Mouse (Mus musculus) midbrain, postnatal 0 days (tissue): ENCODE data around the gene Il10rb. TPM values are rescaled to one million over a fixed set of nuclear protein-coding genes. Genes with fewer than 3 reads are reported as not detected.

Experiments used
- ATAC-seq: fragments of 200-750 bp; cut with Nextera tagmentation; 2 replicates; pipeline ENCODE4 v1.8.0; 2017; ENCODE audit warnings: moderate number of reproducible peaks, mild to moderate bottlenecking, moderate TSS enrichment, moderate library complexity; ENCODE audit not compliant: low FRiP score
- DNase-seq: peaks from one replicate; pipeline ENCODE4 v3.0.0-alpha.2; 2015; ENCODE audit warnings: low spot score
- H3K27ac ChIP-seq: fragments of 300-500 bp; sonication (generic); 2 replicates; pipeline ENCODE4 v1.5.1; 2014; ENCODE audit warnings: low read depth, mild to moderate bottlenecking, low read length, mixed read lengths
- H3K27me3 ChIP-seq: fragments of 300-500 bp; sonication (generic); 2 replicates; pipeline ENCODE4 v1.6.1; 2014; ENCODE audit warnings: low read length, control low read depth, mixed read lengths; ENCODE audit not compliant: insufficient read depth
- H3K36me3 ChIP-seq: fragments of 300-500 bp; sonication (generic); 2 replicates; pipeline ENCODE4 v1.6.1; 2014; ENCODE audit warnings: low read length, control low read depth, mixed read lengths; ENCODE audit not compliant: insufficient read depth
- H3K4me1 ChIP-seq: fragments of 300-500 bp; sonication (generic); 2 replicates; pipeline ENCODE4 v1.6.1; 2014; ENCODE audit warnings: mild to moderate bottlenecking, control low read depth, antibody characterized with exemption, low read length, mixed read lengths; ENCODE audit not compliant: insufficient read depth
- H3K4me2 ChIP-seq: fragments of 300-500 bp; sonication (generic); 2 replicates; pipeline ENCODE4 v1.6.1; 2014; ENCODE audit warnings: low read depth, mild to moderate bottlenecking, low read length, mixed read lengths; ENCODE audit not compliant: poor library complexity, severe bottlenecking
- H3K4me3 ChIP-seq: fragments of 300-500 bp; sonication (generic); 2 replicates; pipeline ENCODE4 v1.5.1; 2014; ENCODE audit warnings: low read depth, mild to moderate bottlenecking, low read length, moderate library complexity
- H3K9ac ChIP-seq: fragments of 300-500 bp; sonication (generic); replicated peaks from 2 replicates; pipeline ENCODE4 v1.6.1; 2014; ENCODE audit warnings: mild to moderate bottlenecking, low read length, moderate library complexity, mixed read lengths; ENCODE audit not compliant: poor library complexity, severe bottlenecking
- H3K9me3 ChIP-seq: fragments of 300-500 bp; sonication (generic); 2 replicates; pipeline ENCODE4 v1.6.1; 2016; ENCODE audit warnings: low read length, control low read depth
- CTCF ChIP-seq: IDR thresholded peaks from 2 replicates; pipeline ENCODE4 v1.5.1; 2016; ENCODE audit warnings: antibody characterized with exemption, mild to moderate bottlenecking
- WGBS: fragments of 180-500 bp; shearing (Covaris S2); extraction: QIAGEN DNeasy Blood & Tissue Kit; methylation state at CpG from one replicate; pipeline ENCODE4 v1.1.7; 2014; 5-methylcytosine and 5-hydroxymethylcytosine counted together
- polyA plus RNA-seq: library from polyadenylated mRNA; unstranded; fragments of >200 nt; fragmentation: Nextera tagmentation; extraction: Ambion mirVana; gene quantifications from 2 replicates; pipeline ENCODE4 v1.2.1, GENCODE M21; 2015
- total RNA-seq: library from RNA; depleted of rRNA; stranded (reverse); fragments of >200 nt; gene quantifications from 2 replicates; pipeline ENCODE4 v1.2.3, GENCODE M21; 2014

Il10rb gene
- total and polyA plus RNA-seq, 2 experiments from 2014 or later, result 5.5 to 10.5 TPM

- ATAC-seq (no peak), DNase-seq (no peak)
- Histone ChIP-seq H3K4me3 (no peak overlapping the region), H3K27ac (no peak overlapping the region), H3K36me3 (no peaks in the 10 kb centered on the region), H3K27me3 (no peaks in the 10 kb centered on the region), H3K4me1 (no peaks in the 10 kb centered on the region), H3K9ac (no peak overlapping the region), H3K9me3 (no peaks in the 10 kb centered on the region), H3K4me2 (no peak overlapping the region)
- TF ChIP-seq CTCF, result no peak
- WGBS, result 84% methylated on average over 6 of the region's 6 CpGs
Observed at GRCm38 (mm10) chr16:91452363-91452896, 46.5 kb downstream of the Il10rb start.

- no peak for DNase-seq
- H3K4me1 ChIP-seq, result no peaks in the 10 kb centered on the region
- 63% methylated on average over 4 of the region's 4 CpGs for WGBS
- H3K9me3 ChIP-seq, result no peaks in the 10 kb centered on the region
- no peak for TF ChIP-seq CTCF
- no peak for ATAC-seq
- no peak overlapping the region for H3K4me2 ChIP-seq
- H3K27me3 ChIP-seq, result no peaks in the 10 kb centered on the region
- no peaks in the 10 kb centered on the region for H3K36me3 ChIP-seq
- no peak overlapping the region for H3K4me3 ChIP-seq
- H3K27ac ChIP-seq, result no peak overlapping the region
- no peak overlapping the region for H3K9ac ChIP-seq
Observed at GRCm38 (mm10) chr16:91455868-91456267, 49.9 kb downstream of the Il10rb start.

GRCm38 (mm10) chr16:91458301-91458746, 52.4 kb downstream of the Il10rb start:
- TF ChIP-seq CTCF, result no peak
- no peaks in the 10 kb centered on the region for H3K36me3 ChIP-seq
- no peaks in the 10 kb centered on the region for H3K27me3 ChIP-seq
- WGBS, result 77% methylated on average over 21 of the region's 21 CpGs
- no peaks in the 10 kb centered on the region for H3K4me1 ChIP-seq
- DNase-seq (no peak), ATAC-seq (no peak)
- H3K9me3 ChIP-seq, result no peaks in the 10 kb centered on the region
- no peak overlapping the region for H3K27ac ChIP-seq
- H3K4me2 ChIP-seq, result no peak overlapping the region
- no peak overlapping the region for H3K4me3 ChIP-seq
- no peak overlapping the region for H3K9ac ChIP-seq

GRCm38 (mm10) chr16:91458976-91459375, 53.0 kb downstream of the Il10rb start:
- Histone ChIP-seq H3K27me3 (no peaks in the 10 kb centered on the region), H3K4me1 (no peaks in the 10 kb centered on the region), H3K36me3 (no peaks in the 10 kb centered on the region), H3K9me3 (no peaks in the 10 kb centered on the region), H3K4me2 (no peak overlapping the region), H3K4me3 (no peak overlapping the region), H3K9ac (no peak overlapping the region), H3K27ac (no peak overlapping the region)
- TF ChIP-seq CTCF, result no peak
- DNase-seq (peak; percentile 62), ATAC-seq (no peak)
- WGBS, result 21% methylated on average over 5 of the region's 5 CpGs

- H3K4me2 ChIP-seq, result no peak overlapping the region
- H3K9me3 ChIP-seq, result no peaks in the 10 kb centered on the region
- no peaks in the 10 kb centered on the region for H3K36me3 ChIP-seq
- no peaks in the 10 kb centered on the region for H3K4me1 ChIP-seq
- H3K4me3 ChIP-seq, result no peak overlapping the region
- no peak for DNase-seq
- ATAC-seq, result no peak
- no peak overlapping the region for H3K27ac ChIP-seq
- 91% methylated on average over 3 of the region's 3 CpGs for WGBS
- no peak overlapping the region for H3K9ac ChIP-seq
- no peaks in the 10 kb centered on the region for H3K27me3 ChIP-seq
- no peak for TF ChIP-seq CTCF
Observed at GRCm38 (mm10) chr16:91459396-91459795, 53.4 kb downstream of the Il10rb start.

GRCm38 (mm10) chr16:91459841-91460370, 53.9 kb downstream of the Il10rb start:
- Histone ChIP-seq H3K9ac (no peak overlapping the region), H3K4me3 (no peak overlapping the region), H3K27ac (no peak overlapping the region), H3K4me2 (no peak overlapping the region), H3K36me3 (no peaks in the 10 kb centered on the region), H3K9me3 (no peaks in the 10 kb centered on the region), H3K4me1 (no peaks in the 10 kb centered on the region), H3K27me3 (no peaks in the 10 kb centered on the region)
- peak; percentile 43 for TF ChIP-seq CTCF
- 76% methylated on average over 11 of the region's 11 CpGs for WGBS
- DNase-seq (no peak), ATAC-seq (no peak)
